Mouse (Mus musculus) liver, embryonic 11.5 days (tissue): ENCODE results near the gene Ar. TPM values are rescaled to one million over a fixed set of nuclear protein-coding genes. Genes with fewer than 3 reads are reported as not detected.

Experiments used
- ATAC-seq: fragments of 200-750 bp; cut with Nextera tagmentation; replicated peaks from 2 replicates; pipeline ENCODE4 v1.8.0; 2017; ENCODE audit warnings: moderate number of reproducible peaks, mild to moderate bottlenecking, moderate TSS enrichment, moderate library complexity; ENCODE audit not compliant: low FRiP score
- DNase-seq: peaks from one replicate; pipeline ENCODE4 v3.0.0-alpha.2; 2017; ENCODE audit warnings: low spot score
- H3K27ac ChIP-seq: fragments of 300-500 bp; sonication (generic); 2 replicates; pipeline ENCODE4 v1.5.1; 2014; ENCODE audit warnings: mild to moderate bottlenecking, low read depth, low read length, control low read depth
- H3K27me3 ChIP-seq: fragments of 300-500 bp; sonication (generic); replicated peaks from 2 replicates; pipeline ENCODE4 v1.6.1; 2014; ENCODE audit warnings: low read length, mixed read lengths; ENCODE audit not compliant: control insufficient read depth, insufficient read depth
- H3K36me3 ChIP-seq: fragments of 300-500 bp; sonication (generic); 2 replicates; pipeline ENCODE4 v1.6.1; 2014; ENCODE audit warnings: mild to moderate bottlenecking, low read length, moderate library complexity, mixed read lengths; ENCODE audit not compliant: control insufficient read depth, insufficient read depth
- H3K4me1 ChIP-seq: fragments of 300-500 bp; sonication (generic); replicated peaks from 2 replicates; pipeline ENCODE4 v1.6.1; 2014; ENCODE audit warnings: low read length, mixed read lengths; ENCODE audit not compliant: control insufficient read depth, insufficient read depth
- H3K4me2 ChIP-seq: fragments of 300-500 bp; sonication (generic); 2 replicates; pipeline ENCODE4 v1.6.1; 2014; ENCODE audit warnings: mild to moderate bottlenecking, control low read depth, moderate library complexity
- H3K4me3 ChIP-seq: fragments of 300-500 bp; sonication (generic); 2 replicates; pipeline ENCODE4 v1.5.1; 2014; ENCODE audit warnings: low read depth, low read length, control low read depth
- H3K9ac ChIP-seq: fragments of 300-500 bp; sonication (generic); 2 replicates; pipeline ENCODE4 v1.6.1; 2014; ENCODE audit warnings: low read depth, low read length, control low read depth
- H3K9me3 ChIP-seq: fragments of 300-500 bp; sonication (generic); 2 replicates; pipeline ENCODE4 v1.6.1; 2016; ENCODE audit warnings: low read length, inconsistent platforms, mixed read lengths; ENCODE audit not compliant: control insufficient read depth
- WGBS: fragments of 180-500 bp; shearing (Covaris S2); extraction: QIAGEN DNeasy Blood & Tissue Kit; methylation state at CpG from one replicate; pipeline ENCODE4 v1.1.7; 2014; 5-methylcytosine and 5-hydroxymethylcytosine counted together
- polyA plus RNA-seq: library from polyadenylated mRNA; unstranded; fragments of >200 nt; fragmentation: Nextera tagmentation; extraction: Ambion mirVana; gene quantifications from 2 replicates; pipeline ENCODE4 v1.2.1, GENCODE M21; 2014

The Ar gene
- not detected in 2 replicates for polyA plus RNA-seq

DNA sequence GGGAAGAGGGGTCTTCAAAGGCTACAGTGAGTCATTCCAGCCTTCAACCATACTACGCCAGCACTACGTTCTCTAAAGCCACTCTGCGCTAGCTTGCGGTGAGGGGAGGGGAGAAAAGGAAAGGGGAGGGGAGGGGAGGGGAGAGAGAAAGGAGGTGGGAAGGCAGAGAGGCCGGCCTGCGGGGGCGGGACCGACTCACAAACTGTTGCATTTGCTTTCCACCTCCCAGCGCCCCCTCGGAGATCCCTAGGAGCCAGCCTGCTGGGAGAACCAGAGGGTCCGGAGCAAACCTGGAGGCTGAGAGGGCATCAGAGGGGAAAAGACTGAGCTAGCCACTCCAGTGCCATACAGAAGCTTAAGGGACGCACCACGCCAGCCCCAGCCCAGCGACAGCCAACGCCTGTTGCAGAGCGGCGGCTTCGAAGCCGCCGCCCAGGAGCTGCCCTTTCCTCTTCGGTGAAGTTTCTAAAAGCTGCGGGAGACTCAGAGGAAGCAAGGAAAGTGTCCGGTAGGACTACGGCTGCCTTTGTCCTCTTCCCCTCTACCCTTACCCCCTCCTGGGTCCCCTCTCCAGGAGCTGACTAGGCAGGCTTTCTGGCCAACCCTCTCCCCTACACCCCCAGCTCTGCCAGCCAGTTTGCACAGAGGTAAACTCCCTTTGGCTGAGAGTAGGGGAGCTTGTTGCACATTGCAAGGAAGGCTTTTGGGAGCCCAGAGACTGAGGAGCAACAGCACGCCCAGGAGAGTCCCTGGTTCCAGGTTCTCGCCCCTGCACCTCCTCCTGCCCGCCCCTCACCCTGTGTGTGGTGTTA is at the start of gene Ar:
Gene Ar, plus strand, starts transcription at position 239 of the 812 bp plus-strand sequence.
- no peaks in the 10 kb centered on the region for H3K9me3 ChIP-seq
- ATAC-seq, result no peak
- peak within 1 kb of the TSS; percentile 35 for H3K4me3 ChIP-seq
- no peaks in the 10 kb centered on the region for H3K36me3 ChIP-seq
- no peak within 1 kb of the TSS for H3K9ac ChIP-seq
- H3K27me3 ChIP-seq, result peaks cover 47% of the 10 kb centered on the region
- H3K4me1 ChIP-seq, result no peaks in the 10 kb centered on the region
- H3K27ac ChIP-seq, result no peak within 1 kb of the TSS
- WGBS, result 25% methylated on average over 27 of the region's 27 CpGs
- peak; percentile 31 for DNase-seq
- H3K4me2 ChIP-seq, result peak within 1 kb of the TSS; percentile 51

DNA sequence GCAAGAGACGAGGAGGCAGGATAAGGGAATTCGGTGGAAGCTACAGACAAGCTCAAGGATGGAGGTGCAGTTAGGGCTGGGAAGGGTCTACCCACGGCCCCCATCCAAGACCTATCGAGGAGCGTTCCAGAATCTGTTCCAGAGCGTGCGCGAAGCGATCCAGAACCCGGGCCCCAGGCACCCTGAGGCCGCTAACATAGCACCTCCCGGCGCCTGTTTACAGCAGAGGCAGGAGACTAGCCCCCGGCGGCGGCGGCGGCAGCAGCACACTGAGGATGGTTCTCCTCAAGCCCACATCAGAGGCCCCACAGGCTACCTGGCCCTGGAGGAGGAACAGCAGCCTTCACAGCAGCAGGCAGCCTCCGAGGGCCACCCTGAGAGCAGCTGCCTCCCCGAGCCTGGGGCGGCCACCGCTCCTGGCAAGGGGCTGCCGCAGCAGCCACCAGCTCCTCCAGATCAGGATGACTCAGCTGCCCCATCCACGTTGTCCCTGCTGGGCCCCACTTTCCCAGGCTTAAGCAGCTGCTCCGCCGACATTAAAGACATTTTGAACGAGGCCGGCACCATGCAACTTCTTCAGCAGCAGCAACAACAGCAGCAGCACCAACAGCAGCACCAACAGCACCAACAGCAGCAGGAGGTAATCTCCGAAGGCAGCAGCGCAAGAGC is 1.3 kb downstream of the Ar start:
- 15% methylated on average over 29 of the region's 30 CpGs for WGBS

DNA sequence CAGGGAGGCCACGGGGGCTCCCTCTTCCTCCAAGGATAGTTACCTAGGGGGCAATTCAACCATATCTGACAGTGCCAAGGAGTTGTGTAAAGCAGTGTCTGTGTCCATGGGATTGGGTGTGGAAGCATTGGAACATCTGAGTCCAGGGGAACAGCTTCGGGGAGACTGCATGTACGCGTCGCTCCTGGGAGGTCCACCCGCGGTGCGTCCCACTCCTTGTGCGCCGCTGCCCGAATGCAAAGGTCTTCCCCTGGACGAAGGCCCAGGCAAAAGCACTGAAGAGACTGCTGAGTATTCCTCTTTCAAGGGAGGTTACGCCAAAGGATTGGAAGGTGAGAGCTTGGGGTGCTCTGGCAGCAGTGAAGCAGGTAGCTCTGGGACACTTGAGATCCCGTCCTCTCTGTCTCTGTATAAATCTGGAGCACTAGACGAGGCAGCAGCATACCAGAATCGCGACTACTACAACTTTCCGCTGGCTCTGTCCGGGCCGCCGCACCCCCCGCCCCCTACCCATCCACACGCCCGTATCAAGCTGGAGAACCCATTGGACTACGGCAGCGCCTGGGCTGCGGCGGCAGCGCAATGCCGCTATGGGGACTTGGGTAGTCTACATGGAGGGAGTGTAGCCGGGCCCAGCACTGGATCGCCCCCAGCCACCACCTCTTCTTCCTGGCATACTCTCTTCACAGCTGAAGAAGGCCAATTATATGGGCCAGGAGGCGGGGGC is 2.0 kb downstream of the Ar start:
- ATAC-seq (no peak), DNase-seq (peak; percentile 30)
- Histone ChIP-seq H3K9ac (no peak overlapping the region), H3K36me3 (no peaks in the 10 kb centered on the region), H3K9me3 (no peaks in the 10 kb centered on the region), H3K4me2 (peak overlapping the region; percentile 48), H3K27me3 (peaks cover 47% of the 10 kb centered on the region), H3K27ac (no peak overlapping the region), H3K4me3 (no peak overlapping the region), H3K4me1 (no peaks in the 10 kb centered on the region)
- 14% methylated on average over 33 of the region's 33 CpGs for WGBS

More for the DNA sequence above, 1.3 kb downstream of the Ar start:
- Histone ChIP-seq H3K27ac (no peak overlapping the region), H3K36me3 (no peaks in the 10 kb centered on the region), H3K4me2 (peak overlapping the region; percentile 48), H3K4me3 (peak overlapping the region; percentile 22; the same call in 1 of the 2 replicates), H3K9me3 (no peaks in the 10 kb centered on the region), H3K27me3 (peaks cover 47% of the 10 kb centered on the region), H3K9ac (no peak overlapping the region), H3K4me1 (no peaks in the 10 kb centered on the region)
- ATAC-seq (no peak), DNase-seq (peak; percentile 32)

DNA sequence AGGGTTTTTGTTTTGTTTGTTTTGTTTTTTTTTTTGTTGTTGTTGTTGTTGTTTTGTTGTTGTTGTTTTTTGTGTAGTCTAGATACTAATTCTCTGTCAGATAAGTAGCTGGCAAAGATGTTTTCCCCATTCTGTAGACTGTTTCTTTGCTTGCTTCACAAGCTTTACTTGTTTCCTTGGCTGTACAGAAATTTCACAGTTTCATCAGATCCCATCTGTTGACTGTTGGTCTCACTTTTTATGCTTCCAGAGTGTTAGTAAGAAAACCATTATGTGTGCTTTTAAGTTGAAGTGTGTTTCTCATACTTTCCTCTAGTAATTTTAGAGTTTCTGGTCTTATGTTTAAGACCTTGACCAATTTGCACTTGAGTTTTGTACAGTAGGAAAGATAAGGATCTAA is 41.2 kb downstream of the Ar start:
- no peaks in the 10 kb centered on the region for H3K27me3 ChIP-seq
- H3K9me3 ChIP-seq, result no peaks in the 10 kb centered on the region
- H3K9ac ChIP-seq, result no peak overlapping the region
- no peaks in the 10 kb centered on the region for H3K36me3 ChIP-seq
- ATAC-seq (no peak), DNase-seq (no peak)
- H3K4me3 ChIP-seq, result no peak overlapping the region
- H3K4me2 ChIP-seq, result no peak overlapping the region
- H3K27ac ChIP-seq, result no peak overlapping the region
- no peaks in the 10 kb centered on the region for H3K4me1 ChIP-seq

DNA sequence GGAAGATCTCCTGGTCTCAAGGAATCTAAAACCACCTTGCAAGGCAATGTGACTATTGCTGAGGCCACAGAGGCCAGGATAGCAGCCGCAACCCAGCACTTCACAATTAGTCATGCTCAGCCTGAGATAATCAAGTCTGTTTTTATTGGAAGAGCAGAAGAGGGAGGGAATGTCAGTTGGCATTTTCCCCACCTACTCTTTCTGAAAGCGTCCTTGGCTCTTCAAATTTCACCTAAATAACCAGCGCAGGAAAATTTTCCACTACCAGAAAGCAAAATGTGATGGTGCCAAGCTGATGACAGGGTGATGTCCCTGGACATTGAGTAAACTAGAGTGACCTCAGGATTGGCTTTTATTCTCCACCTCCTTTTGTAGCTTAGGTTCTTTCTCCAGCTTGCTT is 57.2 kb downstream of the Ar start:
- no peak for DNase-seq
- H3K4me3 ChIP-seq, result no peak overlapping the region
- WGBS, result 56% methylated on average over 3 of the region's 3 CpGs
- no peaks in the 10 kb centered on the region for H3K4me1 ChIP-seq
- no peak overlapping the region for H3K9ac ChIP-seq
- H3K9me3 ChIP-seq, result no peaks in the 10 kb centered on the region
- no peaks in the 10 kb centered on the region for H3K36me3 ChIP-seq
- ATAC-seq, result no peak
- H3K4me2 ChIP-seq, result no peak overlapping the region
- no peak overlapping the region for H3K27ac ChIP-seq
- no peaks in the 10 kb centered on the region for H3K27me3 ChIP-seq

DNA sequence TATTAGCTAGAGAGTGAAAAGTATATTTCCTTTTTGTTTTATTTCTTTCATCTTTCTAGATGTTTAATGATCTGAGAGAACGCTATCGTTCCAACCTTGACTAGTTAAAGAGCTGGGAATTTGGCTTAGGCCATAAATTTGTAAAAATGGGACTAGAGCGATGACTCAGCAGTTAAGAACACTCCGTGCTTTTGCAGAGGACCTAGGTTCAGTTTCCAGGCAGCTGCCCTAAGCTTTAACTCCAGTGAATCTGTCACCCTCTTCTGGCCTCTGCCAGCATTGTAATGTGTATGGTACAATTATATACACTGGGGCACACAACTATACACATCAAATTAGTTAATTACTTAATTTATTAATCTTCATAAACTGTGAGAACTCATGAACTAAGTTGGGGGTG is 58.6 kb downstream of the Ar start:
- H3K9me3 ChIP-seq, result no peaks in the 10 kb centered on the region
- H3K4me1 ChIP-seq, result no peaks in the 10 kb centered on the region
- DNase-seq, result no peak
- no peaks in the 10 kb centered on the region for H3K27me3 ChIP-seq
- no peaks in the 10 kb centered on the region for H3K36me3 ChIP-seq
- no peak overlapping the region for H3K4me3 ChIP-seq
- WGBS, result 70% methylated on average over 4 of the region's 4 CpGs
- H3K4me2 ChIP-seq, result no peak overlapping the region
- no peak overlapping the region for H3K27ac ChIP-seq
- no peak overlapping the region for H3K9ac ChIP-seq
- no peak for ATAC-seq

DNA sequence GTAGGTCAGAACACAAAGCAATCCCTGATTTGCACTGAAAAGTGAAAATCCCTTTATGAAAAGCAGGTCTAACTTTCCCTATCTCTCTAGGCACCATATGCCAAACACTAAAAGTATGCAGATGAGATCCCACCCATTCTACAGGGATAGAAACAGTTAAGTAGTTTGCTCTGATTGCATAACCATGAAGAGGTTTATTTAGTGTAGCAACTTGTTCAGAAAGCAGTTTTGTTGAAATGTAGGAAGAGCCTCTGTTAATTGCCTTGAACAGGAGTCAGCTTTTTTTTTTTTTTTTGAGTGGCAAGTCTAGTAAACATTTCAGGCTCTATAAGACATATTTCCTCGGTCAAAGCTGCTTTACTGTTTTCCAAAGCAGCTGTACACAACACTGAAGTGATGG is 67.5 kb downstream of the Ar start:
- Histone ChIP-seq H3K4me1 (no peaks in the 10 kb centered on the region), H3K9ac (no peak overlapping the region), H3K27ac (no peak overlapping the region), H3K9me3 (no peaks in the 10 kb centered on the region), H3K36me3 (no peaks in the 10 kb centered on the region), H3K4me3 (no peak overlapping the region), H3K4me2 (no peak overlapping the region), H3K27me3 (no peaks in the 10 kb centered on the region)
- ATAC-seq, result no peak
- DNase-seq, result no peak
- 67% methylated on average over 1 of the region's 1 CpGs for WGBS

DNA sequence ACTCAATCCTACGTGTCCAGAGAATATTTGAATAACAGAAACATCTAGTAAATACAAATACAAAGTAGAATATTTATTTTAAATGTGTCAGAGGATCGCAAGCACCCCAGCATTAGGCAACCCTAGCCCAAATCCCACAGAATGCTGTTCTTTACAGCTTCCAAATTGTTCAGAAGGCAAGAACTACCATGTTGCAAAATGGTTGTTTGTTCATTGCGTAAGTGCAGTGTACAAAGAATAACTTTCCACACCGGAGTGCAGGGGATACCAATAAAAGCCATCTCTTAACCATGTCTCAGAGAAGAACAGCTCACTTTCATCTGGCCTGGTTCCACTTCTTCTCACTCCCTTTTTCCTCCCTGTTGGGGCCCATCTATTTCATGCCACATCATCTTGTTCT is 90.4 kb downstream of the Ar start:
- Histone ChIP-seq H3K36me3 (no peaks in the 10 kb centered on the region), H3K4me1 (no peaks in the 10 kb centered on the region), H3K27ac (no peak overlapping the region), H3K4me3 (no peak overlapping the region), H3K9me3 (no peaks in the 10 kb centered on the region), H3K9ac (no peak overlapping the region), H3K4me2 (no peak overlapping the region), H3K27me3 (no peaks in the 10 kb centered on the region)
- WGBS, result 81% methylated on average over 4 of the region's 4 CpGs
- ATAC-seq (no peak), DNase-seq (no peak)
